14 mouse cellular contexts compared by ENCODE assay signal in genomic region chr12:12359923-12360322, GRCm38 (mm10).
"Had no signal": no experiment of that assay in that cellular context is flagged by ENCODE, and none has a peak within 500 bp of the region (broad histone marks: within the 10 kb centered on the region; RNA-seq: fewer than 3 reads in every experiment).

No protein-coding gene starts in this region.

- DNase-seq: gastrocnemius, postnatal 14 days; gastrocnemius, postnatal 36 days; heart, adult 18-20 months; heart, postnatal 10 days; heart, postnatal 4 days; kidney, adult 11 months; kidney, adult 2 months; kidney, adult 9 months; kidney, postnatal 14 days; kidney, postnatal 36 days; left cerebral cortex, postnatal 4 days had no signal

- ATAC-seq: hindbrain, postnatal 0 days; intestine, embryonic 16.5 days; liver, embryonic 12.5 days had no signal
